Mouse (Mus musculus) testis, adult 2 months (tissue): Measurements from ENCODE around the gene Prcc.

Experiments
- CTCF ChIP-seq: fragments of 200-500 bp; IDR thresholded peaks from 2 replicates; pipeline ENCODE4 v1.5.1; 2012; ENCODE audit warnings: low read depth, mild to moderate bottlenecking, inconsistent platforms, low read length, moderate library complexity; ENCODE audit not compliant: control insufficient read depth, insufficient read depth, insufficient replicate concordance
- POLR2A ChIP-seq: fragments of 200-500 bp; IDR thresholded peaks from 2 replicates; pipeline ENCODE4 v1.6.1; 2012; ENCODE audit warnings: low read depth, mild to moderate bottlenecking, inconsistent platforms, low read length, moderate library complexity; ENCODE audit not compliant: control insufficient read depth

DNA sequence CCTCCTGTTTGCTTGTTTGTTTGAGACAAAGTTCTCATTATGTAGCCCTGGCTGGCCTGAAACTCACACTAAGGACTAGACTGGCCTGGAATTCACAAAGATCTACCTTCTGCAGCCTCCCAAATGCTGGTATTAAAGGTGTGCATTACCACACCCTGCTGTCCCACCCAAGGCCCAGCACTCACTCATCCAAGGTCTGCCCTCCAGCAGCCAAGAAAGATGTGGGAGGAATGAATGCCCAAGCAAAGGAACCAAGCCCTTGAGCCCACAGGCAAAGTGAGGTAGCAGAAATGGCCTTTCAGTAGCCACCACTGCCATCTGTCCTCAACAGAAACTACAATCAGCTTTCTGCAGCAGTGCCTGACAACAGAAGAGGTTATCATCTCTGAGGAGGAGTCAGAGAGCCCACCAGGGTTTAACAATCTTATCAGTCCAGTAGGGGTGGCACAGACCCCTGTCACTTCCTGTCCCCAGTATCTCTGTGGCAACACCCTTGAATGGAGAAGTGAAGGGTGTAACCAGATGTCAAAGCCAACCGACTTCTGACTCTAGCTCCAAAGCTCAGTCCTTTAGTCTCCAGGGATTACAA lies 15.7 kb upstream of the Prcc start:
- no peak for TF ChIP-seq POLR2A
- no peak for TF ChIP-seq CTCF
